Mouse (Mus musculus): ENCODE data around the gene Uprt.

The Uprt gene

GRCm38 (mm10) chrX:104482572-104483443, at the start of gene Uprt:
Gene Uprt (plus strand): TSS chrX:104482818.
- peak; percentile 69 for DNase-seq

DNA sequence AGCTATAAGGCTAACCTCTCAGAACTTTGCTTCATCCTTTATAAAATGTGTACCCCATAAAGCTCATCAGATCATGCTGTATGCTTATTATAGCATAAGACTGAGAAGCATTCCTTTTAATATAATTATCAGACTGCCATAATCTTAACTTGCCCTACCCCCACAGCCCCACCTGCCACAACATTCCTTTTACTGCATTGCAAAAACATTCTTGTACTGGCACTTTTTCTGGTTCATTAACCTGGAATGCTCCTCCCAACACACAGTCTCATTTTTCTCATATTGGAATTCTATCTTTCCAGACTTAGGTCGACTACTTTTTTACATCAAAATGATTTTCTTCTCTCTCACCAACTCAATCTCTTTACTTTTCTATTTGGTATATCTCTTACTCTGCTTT, 49.2 kb upstream of the Uprt start:
- DNase-seq = no peak

DNA sequence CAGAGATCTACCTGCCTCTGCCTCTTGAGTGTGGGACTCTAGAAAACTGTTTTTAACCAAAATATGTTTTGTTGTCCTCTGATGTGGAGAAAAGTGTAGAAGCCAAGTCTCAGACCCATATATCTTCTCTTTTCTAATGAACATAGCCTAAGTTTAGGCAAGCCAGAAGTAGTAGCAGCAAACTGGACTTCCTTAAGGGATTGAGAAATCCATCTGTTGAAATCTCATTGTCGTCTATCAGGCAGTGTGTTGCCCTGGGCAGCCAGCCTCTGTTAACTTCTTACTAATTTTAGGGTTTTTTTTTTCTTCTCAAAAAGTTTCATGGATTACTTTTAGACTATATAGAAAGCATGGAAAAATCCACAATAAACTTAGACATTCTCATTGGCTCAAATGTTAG, 30.2 kb upstream of the Uprt start:
- no peak for DNase-seq

- DNase-seq = no peak
Measured at GRCm38 (mm10) chrX:104461755-104462154, 20.9 kb upstream of the Uprt start.

DNA sequence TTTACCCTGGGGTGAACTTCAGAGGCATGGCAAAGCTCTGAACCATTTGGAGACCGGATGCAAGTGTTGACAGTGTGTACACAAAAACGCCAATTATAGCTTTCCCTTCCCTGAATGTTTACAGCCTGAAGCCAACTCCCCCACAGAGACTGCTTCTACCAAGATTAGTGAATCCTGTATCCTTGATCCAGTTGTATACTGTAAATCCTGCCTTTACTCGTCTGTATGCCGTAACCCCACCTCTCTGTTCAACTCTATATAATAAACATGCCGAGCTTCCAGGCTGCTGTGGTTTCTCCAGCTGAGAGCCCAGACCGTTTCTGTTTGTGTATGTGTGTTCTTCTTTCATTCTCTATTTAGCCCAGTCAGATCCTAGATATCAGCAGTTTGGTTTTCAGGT, 18.2 kb upstream of the Uprt start:
- no peak for DNase-seq

- no peak for DNase-seq
Measured at GRCm38 (mm10) chrX:104478041-104478440, 4.6 kb upstream of the Uprt start.

GRCm38 (mm10) chrX:104483444-104483808, 808 bp downstream of the Uprt start:
- DNase-seq = peak; percentile 1

GRCm38 (mm10) chrX:104485596-104485995, 3.0 kb downstream of the Uprt start:
- DNase-seq = no peak

DNA sequence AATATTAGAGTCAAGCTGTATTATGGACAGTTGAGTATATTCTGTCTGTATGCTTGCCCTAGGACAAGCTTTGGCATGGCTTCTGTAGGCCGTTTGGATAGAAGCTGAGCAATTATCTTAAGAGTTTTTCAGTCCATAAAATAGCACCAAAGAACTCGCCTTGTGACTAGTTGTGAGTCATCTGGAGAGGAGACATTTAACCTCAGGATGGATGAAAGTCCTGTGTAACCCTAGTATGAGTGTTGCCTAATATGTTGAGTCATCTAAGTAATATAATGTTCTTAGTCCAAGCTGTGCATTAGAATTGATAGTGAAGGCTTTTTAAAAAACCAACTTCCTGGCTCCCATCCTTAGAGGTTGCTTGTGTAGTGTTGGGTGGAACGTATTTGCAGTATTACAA, 5.4 kb downstream of the Uprt start:
- DNase-seq = no peak

DNA sequence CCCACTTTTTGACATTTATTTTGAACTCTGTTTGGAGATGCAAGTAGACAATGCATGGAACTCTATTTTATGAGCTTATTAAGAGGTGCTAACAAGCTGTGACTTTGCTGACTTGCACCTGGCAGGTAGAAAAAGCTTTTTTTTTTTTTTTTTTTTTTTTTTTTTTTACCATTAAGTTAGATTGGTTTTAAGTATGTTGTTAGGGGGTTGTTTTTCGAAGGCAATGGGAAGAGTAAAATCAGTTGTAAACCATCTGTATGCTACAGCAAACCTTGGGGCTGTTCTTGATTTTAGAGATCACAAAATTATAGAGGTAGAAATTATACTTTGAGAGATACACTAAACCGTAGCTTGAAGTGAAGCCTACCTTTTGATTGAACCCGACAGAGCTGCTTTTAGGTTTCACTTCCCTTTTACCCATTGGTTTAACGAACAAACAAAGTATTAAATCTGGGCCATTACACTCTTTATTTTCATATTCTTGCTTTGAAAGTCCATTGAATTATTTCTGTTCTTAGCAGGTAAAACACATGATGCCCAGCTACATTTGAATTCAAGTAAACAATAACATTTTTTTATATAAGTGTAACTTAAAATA, 6.4 kb downstream of the Uprt start:
- DNase-seq = no peak

DNA sequence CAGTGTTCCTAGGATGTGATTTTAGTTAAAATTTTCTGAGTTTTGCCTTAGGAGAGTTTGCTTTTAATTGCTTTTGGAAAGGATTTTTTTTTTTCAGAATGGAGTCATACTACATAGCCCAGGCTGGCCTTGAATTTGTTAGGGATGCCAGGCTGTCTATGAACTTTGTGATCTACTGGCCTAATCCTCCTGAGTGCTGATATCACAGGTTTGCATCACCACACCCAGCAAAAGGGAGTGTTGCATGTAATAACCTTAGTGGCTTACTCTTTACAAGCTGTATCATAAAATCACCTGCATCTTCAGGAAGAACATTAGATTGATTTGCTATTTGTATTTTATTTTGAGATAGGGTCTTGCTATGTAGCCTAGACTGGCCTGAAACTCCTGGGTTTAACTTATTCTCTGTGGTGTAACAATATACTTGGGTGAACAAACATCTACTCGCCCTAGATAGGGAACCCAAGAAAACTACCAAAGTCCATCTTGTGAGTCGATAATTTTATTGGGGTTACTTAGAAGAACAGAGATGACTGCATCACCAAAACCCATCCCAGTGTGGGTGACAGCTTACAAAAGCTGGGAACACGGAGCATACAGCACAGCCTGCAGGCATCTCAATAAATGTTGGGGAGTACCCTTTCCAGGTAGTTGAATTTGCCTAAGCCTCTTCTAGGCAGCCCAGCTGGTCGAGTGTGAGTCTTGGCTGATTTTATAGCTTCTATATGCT, 7.2 kb downstream of the Uprt start:
- DNase-seq = no peak

DNA sequence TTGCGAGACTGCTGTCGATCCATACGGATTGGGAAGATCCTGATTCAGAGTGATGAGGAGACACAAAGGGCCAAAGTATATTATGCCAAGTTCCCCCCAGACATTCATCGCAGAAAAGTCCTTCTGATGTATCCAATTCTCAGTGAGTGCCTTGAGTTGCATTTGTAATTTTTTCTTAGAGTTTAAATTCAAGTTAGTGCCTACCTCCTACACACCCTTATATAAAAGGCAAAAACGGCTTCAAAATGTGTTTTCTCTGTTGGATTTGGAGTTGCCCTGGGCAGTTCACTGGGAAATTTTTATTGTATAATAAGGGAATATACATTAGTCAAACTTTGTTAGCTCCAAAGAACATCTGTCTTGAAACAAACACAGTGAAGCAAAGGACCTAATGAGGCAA, 19.1 kb downstream of the Uprt start:
- no peak for DNase-seq

DNA sequence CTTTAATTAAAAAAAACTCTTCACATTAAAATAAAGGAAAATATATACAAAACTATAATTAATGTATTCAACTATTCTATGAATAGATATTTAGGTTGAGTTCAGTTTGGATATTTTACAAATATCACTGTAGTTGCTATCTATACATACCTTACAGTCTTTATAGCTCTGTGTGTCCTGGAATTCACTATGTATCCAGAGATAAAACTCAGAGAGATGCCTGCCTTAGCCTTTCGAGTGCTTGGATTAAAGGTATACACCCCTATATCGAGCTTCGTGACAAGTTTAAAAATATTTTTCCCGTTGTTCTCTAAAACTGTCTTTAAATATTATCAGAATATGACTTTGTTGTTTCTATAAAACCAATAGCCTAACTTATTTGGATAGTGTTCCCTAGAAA, 60.0 kb downstream of the Uprt start:
- DNase-seq = no peak

DNA sequence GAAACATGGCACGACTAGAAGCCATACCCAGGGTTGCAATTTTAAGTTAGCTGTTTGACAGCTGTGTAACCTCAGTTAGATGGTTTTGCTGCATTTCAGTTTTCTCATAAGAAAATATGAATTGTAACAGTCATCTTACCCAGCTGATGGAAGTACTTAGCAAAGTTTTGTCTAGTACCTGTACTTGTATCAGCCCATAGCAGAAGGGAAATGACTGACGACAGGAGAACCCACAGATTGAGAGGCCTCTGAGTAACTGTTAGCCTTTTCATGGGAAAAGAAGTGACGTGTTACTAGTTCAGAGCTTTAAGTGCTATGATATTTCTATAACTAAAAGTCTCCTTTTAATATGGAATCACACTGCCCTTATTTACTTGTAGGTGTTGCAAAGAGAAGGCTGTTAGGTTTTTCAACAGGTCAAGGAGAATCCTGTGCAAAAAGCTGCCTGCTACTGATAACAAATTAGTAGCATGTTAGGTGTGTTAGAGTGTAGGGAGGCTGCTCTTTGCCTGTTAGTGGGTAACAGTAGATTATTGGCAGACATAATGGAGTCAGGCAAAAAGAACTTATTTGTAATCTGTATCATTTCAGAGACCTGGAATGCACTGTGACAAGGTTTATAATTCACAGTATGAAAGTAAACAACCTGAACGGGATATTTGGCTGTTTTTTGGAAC, 61.4 kb downstream of the Uprt start:
- no peak for DNase-seq

DNA sequence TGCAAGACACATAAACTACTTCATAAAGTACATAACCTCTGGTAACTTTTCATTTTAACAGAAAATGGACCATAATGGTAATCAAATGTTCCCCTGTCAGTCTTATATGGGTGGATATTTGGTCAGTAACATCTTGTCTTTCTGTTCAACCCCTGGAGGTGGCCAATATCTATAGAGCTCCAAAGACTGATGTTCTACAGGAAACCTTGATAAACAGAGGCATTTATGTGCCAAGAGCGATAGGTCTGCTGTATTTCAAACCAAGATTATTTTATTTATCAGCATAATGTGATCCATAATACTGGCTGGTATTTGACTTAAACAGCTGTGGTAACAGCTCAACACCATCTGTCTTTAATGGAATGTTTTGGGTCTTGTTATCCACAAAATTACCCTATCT, 62.7 kb downstream of the Uprt start:
- DNase-seq = no peak

Measured in right cerebral cortex, postnatal 4 days (tissue).